Mouse (Mus musculus): ENCODE measurements around the gene Vmn2r72. TPM values are rescaled to one million over a fixed set of nuclear protein-coding genes. Genes with fewer than 3 reads are reported as not detected.

The Vmn2r72 gene
- not detected for polyA plus RNA-seq (2014; fragmentation: Illumina TruSeq; extraction: RNeasy Lipid Tissue Mini Kit (QIAGEN cat#74804); ENCODE audit: low read depth, low replicate concordance)

GRCm38 (mm10) chr7:85754997-85755396 lies at the start of gene Vmn2r72:
Vmn2r72 (minus strand) TSS chr7:85755097.

Other genes with a start within 250 kb of the Vmn2r72 start
- gene Vmn2r71, start 192.0 kb downstream of the Vmn2r72 start, polyA plus RNA-seq (2014; fragmentation: Illumina TruSeq; extraction: RNeasy Lipid Tissue Mini Kit (QIAGEN cat#74804); ENCODE audit: low read depth, low replicate concordance) = not detected
- not detected for gene Vmn2r70, start 185.9 kb downstream of the Vmn2r72 start, polyA plus RNA-seq (2014; fragmentation: Illumina TruSeq; extraction: RNeasy Lipid Tissue Mini Kit (QIAGEN cat#74804); ENCODE audit: low read depth, low replicate concordance)
- gene Vmn2r73, start 121.2 kb upstream of the Vmn2r72 start, polyA plus RNA-seq (2014; fragmentation: Illumina TruSeq; extraction: RNeasy Lipid Tissue Mini Kit (QIAGEN cat#74804); ENCODE audit: low read depth, low replicate concordance) = not detected
- not detected for gene Vmn2r74, start 206.5 kb upstream of the Vmn2r72 start, polyA plus RNA-seq (2014; fragmentation: Illumina TruSeq; extraction: RNeasy Lipid Tissue Mini Kit (QIAGEN cat#74804); ENCODE audit: low read depth, low replicate concordance)